In genomic region chr2:49618829-49619718, GRCm38 (mm10) we compare ENCODE assay signal across 7 mouse cellular contexts. TPM values are rescaled to one million over a fixed set of nuclear protein-coding genes. Genes with fewer than 3 reads are reported as not detected.
DNase-seq lines count a peak whose midpoint lies in the region; ATAC-seq and TF ChIP-seq lines count a peak whose summit lies in the region.

TSS of gene Kif5c (plus strand) at chr2:49619298.

- TF ChIP-seq POLR2A in brain, embryonic 14.5 days (IDR thresholded peaks at IDR 0.05; ENCODE audit: borderline replicate concordance, extremely low read depth, insufficient read depth, insufficient read length, poor library complexity, severe bottlenecking) = peak; percentile 91

- H3K27ac ChIP-seq in heart, embryonic 11.5 days (ENCODE audit: low read depth, low read length) = no peak within 1 kb of the TSS
- H3K27ac ChIP-seq in kidney, embryonic 14.5 days (ENCODE audit: low read depth, low read length) = no peak within 1 kb of the TSS
- H3K27ac ChIP-seq in limb, embryonic 13.5 days = no peak within 1 kb of the TSS
- peak within 1 kb of the TSS; percentile 96 for H3K27ac ChIP-seq in midbrain, embryonic 15.5 days

- H3K9me3 ChIP-seq in heart, embryonic 11.5 days (replicated peaks; ENCODE audit: control insufficient read depth, low read length) = no peaks in the 10 kb centered on the region
- H3K9me3 ChIP-seq in kidney, embryonic 14.5 days (ENCODE audit: control insufficient read depth, low read length) = no peaks in the 10 kb centered on the region
- H3K9me3 ChIP-seq in limb, embryonic 13.5 days = no peaks in the 10 kb centered on the region
- H3K9me3 ChIP-seq in midbrain, embryonic 15.5 days = no peaks in the 10 kb centered on the region

- WGBS in heart, embryonic 11.5 days (ENCODE audit: insufficient replicate concordance) = 4% methylated on average over 52 of the region's 54 CpGs
- WGBS in kidney, embryonic 14.5 days = 5% methylated on average over 51 of the region's 54 CpGs
- WGBS in limb, embryonic 13.5 days = 5% methylated on average over 54 of the region's 54 CpGs
- 5% methylated on average over 47 of the region's 54 CpGs for WGBS in midbrain, embryonic 15.5 days

- H3K27me3 ChIP-seq in heart, embryonic 11.5 days (ENCODE audit: control insufficient read depth, insufficient read depth, low read length) = peaks cover 19% of the 10 kb centered on the region
- H3K27me3 ChIP-seq in kidney, embryonic 14.5 days (ENCODE audit: control insufficient read depth, insufficient read depth, low read length) = 0 out of 2 replicates have a peak, but pooled peaks cover 3% of the 10 kb centered on the region
- no peaks in the 10 kb centered on the region for H3K27me3 ChIP-seq in limb, embryonic 13.5 days
- no peaks in the 10 kb centered on the region for H3K27me3 ChIP-seq in midbrain, embryonic 15.5 days (replicated peaks)

- H3K9ac ChIP-seq in heart, embryonic 11.5 days (ENCODE audit: low read depth, low read length) = no peak within 1 kb of the TSS
- H3K9ac ChIP-seq in kidney, embryonic 14.5 days (ENCODE audit: low read depth, low read length) = peak within 1 kb of the TSS; percentile 55
- peak within 1 kb of the TSS; percentile 64 for H3K9ac ChIP-seq in limb, embryonic 13.5 days
- peak within 1 kb of the TSS; percentile 97 for H3K9ac ChIP-seq in midbrain, embryonic 15.5 days

- H3K36me3 ChIP-seq in heart, embryonic 11.5 days (ENCODE audit: control insufficient read depth, insufficient read depth, low read length) = no peaks in the 10 kb centered on the region
- H3K36me3 ChIP-seq in kidney, embryonic 14.5 days (ENCODE audit: control insufficient read depth, insufficient read depth, low read length) = no peaks in the 10 kb centered on the region
- peaks cover 3% of the 10 kb centered on the region for H3K36me3 ChIP-seq in limb, embryonic 13.5 days
- no peaks in the 10 kb centered on the region for H3K36me3 ChIP-seq in midbrain, embryonic 15.5 days (replicated peaks)

- ATAC-seq in erythroblast, adult 5-6 weeks (replicated peaks; ENCODE audit: low FRiP score, poor library complexity, severe bottlenecking) = peak; percentile 75
- peak; percentile 90; the same call in 1 of the 2 replicates for ATAC-seq in heart, embryonic 11.5 days (replicated peaks; ENCODE audit: insufficient number of reproducible peaks, low FRiP score, low TSS enrichment)
- peak; percentile 99 for ATAC-seq in kidney, embryonic 14.5 days (ENCODE audit: low FRiP score, low TSS enrichment)
- peak; percentile 98 for ATAC-seq in limb, embryonic 13.5 days (ENCODE audit: low FRiP score, low read depth)
- ATAC-seq in midbrain, embryonic 15.5 days (replicated peaks) = peak; percentile 97

- DNase-seq in brain, embryonic 14.5 days (ENCODE audit: low read depth) = peak; percentile 98
- peak; percentile 67 to 79 for DNase-seq in spleen, adult 18-20 months

- peak within 1 kb of the TSS; percentile 61 for H3K4me3 ChIP-seq in heart, embryonic 11.5 days (ENCODE audit: low read depth, low read length)
- peak within 1 kb of the TSS; percentile 64 for H3K4me3 ChIP-seq in kidney, embryonic 14.5 days (ENCODE audit: low read length)
- peak within 1 kb of the TSS; percentile 81 for H3K4me3 ChIP-seq in limb, embryonic 13.5 days
- peak within 1 kb of the TSS; percentile 100 for H3K4me3 ChIP-seq in midbrain, embryonic 15.5 days

- peak within 1 kb of the TSS; percentile 76 for H3K4me2 ChIP-seq in heart, embryonic 11.5 days
- peak within 1 kb of the TSS; percentile 88 for H3K4me2 ChIP-seq in kidney, embryonic 14.5 days (replicated peaks; ENCODE audit: low read depth, low read length)
- H3K4me2 ChIP-seq in limb, embryonic 13.5 days (replicated peaks) = peak within 1 kb of the TSS; percentile 92
- H3K4me2 ChIP-seq in midbrain, embryonic 15.5 days = peak within 1 kb of the TSS; percentile 55

- no peak for TF ChIP-seq CTCF in brain, embryonic 14.5 days (IDR thresholded peaks at IDR 0.05; ENCODE audit: borderline replicate concordance, extremely low read depth, insufficient read depth, insufficient read length)

- H3K4me1 ChIP-seq in heart, embryonic 11.5 days (ENCODE audit: control insufficient read depth, insufficient read depth, low read length) = peaks cover 3% of the 10 kb centered on the region; the same call in 1 of the 2 replicates
- no peaks in the 10 kb centered on the region for H3K4me1 ChIP-seq in kidney, embryonic 14.5 days (ENCODE audit: control insufficient read depth, insufficient read depth, low read length)
- peaks cover 18% of the 10 kb centered on the region for H3K4me1 ChIP-seq in limb, embryonic 13.5 days
- peaks cover 22% of the 10 kb centered on the region for H3K4me1 ChIP-seq in midbrain, embryonic 15.5 days

RNA-seq across cellular contexts. Expression of gene Kif5c, which starts in this region (rescaled TPM):
- 123 and 253 TPM in 2 replicates for polyA plus RNA-seq in brain, embryonic 14.5 days (2012; rRNA removed)
- total RNA-seq in erythroblast, adult 5-6 weeks (2015; ENCODE audit: low replicate concordance) = 0.19 TPM in 1 of 2 replicates, not detected in the other
- total RNA-seq in erythroblast, adult 5-6 weeks (2017; ENCODE audit: low replicate concordance) = 0.51 and 5.2 TPM in 2 replicates
- 1.2 and 1.3 TPM in 2 replicates for polyA plus RNA-seq in heart, embryonic 11.5 days (2014; fragmentation: Nextera tagmentation; extraction: Ambion mirVana)
- 5.0 and 6.6 TPM in 2 replicates for polyA plus RNA-seq in kidney, embryonic 14.5 days (2014; fragmentation: Nextera tagmentation; extraction: Ambion mirVana)
- 8.4 and 9.2 TPM in 2 replicates for polyA plus RNA-seq in limb, embryonic 13.5 days (2015; fragmentation: Nextera tagmentation; extraction: Ambion mirVana)
- polyA plus RNA-seq in midbrain, embryonic 15.5 days (2015; fragmentation: Nextera tagmentation; extraction: Ambion mirVana) = 205 and 215 TPM in 2 replicates

Comparison
In these comparisons a context has a peak if more than half of its experiments do, and no peak if none do; other contexts are left out.
1. RNA of gene Kif5c (polyA plus RNA-seq): 123 to 253 TPM in brain, embryonic 14.5 days and 205 to 215 TPM in midbrain, embryonic 15.5 days; 8.4 to 9.2 TPM in limb, embryonic 13.5 days, 5.0 to 6.6 TPM in kidney, embryonic 14.5 days and 1.2 to 1.3 TPM in heart, embryonic 11.5 days; every median in the first group is over 10 times any median in the second.
2. Peak in every context shown above with its lines, with median percentiles within 50 percentile points of each other: ATAC-seq, H3K4me2 ChIP-seq and H3K4me3 ChIP-seq.